Comparison of ENCODE assay signal across 13 mouse cellular contexts in the genomic region with DNA sequence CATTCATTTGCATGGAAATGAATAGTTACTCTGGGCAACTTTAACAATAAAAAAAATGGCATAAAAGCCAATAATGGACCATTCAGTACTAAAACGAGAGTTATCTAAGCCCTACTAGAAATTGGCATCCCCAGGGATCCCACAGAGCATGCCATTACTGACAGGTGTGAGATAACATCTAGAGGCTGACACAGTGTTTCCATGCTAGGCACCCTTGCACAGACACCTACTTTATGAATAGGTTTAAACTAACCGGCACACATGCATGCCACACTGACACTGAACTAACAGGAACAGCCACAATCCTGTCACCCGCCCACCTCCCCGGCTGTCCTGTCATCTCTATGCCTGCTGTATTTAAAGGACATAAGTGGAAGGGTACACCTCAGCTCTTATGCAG.
"Had no signal": no experiment of that assay in that cellular context is flagged by ENCODE, and none has a peak within 500 bp of the region (broad histone marks: within the 10 kb centered on the region; RNA-seq: fewer than 3 reads in every experiment).

No protein-coding gene starts in this region.

- ATAC-seq: liver, embryonic 12.5 days had no signal

- H3K4me2 ChIP-seq: kidney, embryonic 15.5 days; limb, embryonic 15.5 days; liver, embryonic 12.5 days; lung, embryonic 14.5 days; midbrain, embryonic 12.5 days; stomach, embryonic 15.5 days had no signal

- H3K4me1 ChIP-seq: kidney, embryonic 15.5 days; limb, embryonic 15.5 days; liver, embryonic 12.5 days; midbrain, embryonic 12.5 days; stomach, embryonic 15.5 days had no signal

- H3K27me3 ChIP-seq: kidney, embryonic 15.5 days; limb, embryonic 15.5 days; liver, embryonic 12.5 days; midbrain, embryonic 12.5 days; stomach, embryonic 15.5 days had no signal

- H3K36me3 ChIP-seq: kidney, embryonic 15.5 days; limb, embryonic 15.5 days; liver, embryonic 12.5 days; midbrain, embryonic 12.5 days; stomach, embryonic 15.5 days had no signal

- DNase-seq: kidney, adult 2 months; kidney, postnatal 14 days; left cerebral cortex, postnatal 4 days; lung, embryonic 14.5 days; lung, postnatal 10 days; lung, postnatal 4 days; right cerebral cortex, postnatal 14 days; thymus, postnatal 36 days had no signal

- H3K9me3 ChIP-seq: kidney, embryonic 15.5 days; limb, embryonic 15.5 days; liver, embryonic 12.5 days; midbrain, embryonic 12.5 days; stomach, embryonic 15.5 days had no signal

- H3K9ac ChIP-seq: kidney, embryonic 15.5 days; limb, embryonic 15.5 days; liver, embryonic 12.5 days; lung, embryonic 14.5 days; midbrain, embryonic 12.5 days; stomach, embryonic 15.5 days had no signal

- H3K27ac ChIP-seq: kidney, embryonic 15.5 days; limb, embryonic 15.5 days; liver, embryonic 12.5 days; midbrain, embryonic 12.5 days; stomach, embryonic 15.5 days had no signal

- H3K4me3 ChIP-seq: kidney, embryonic 15.5 days; limb, embryonic 15.5 days; liver, embryonic 12.5 days; midbrain, embryonic 12.5 days; stomach, embryonic 15.5 days had no signal
